Mouse (Mus musculus) hindbrain, embryonic 11.5 days (tissue): ENCODE data around the gene Acvr1b. TPM values are rescaled to one million over a fixed set of nuclear protein-coding genes. Genes with fewer than 3 reads are reported as not detected.

Experiments used
- ATAC-seq: fragments of 200-750 bp; cut with Nextera tagmentation; 2 replicates; pipeline ENCODE4 v1.8.0; 2017; ENCODE audit warnings: mild to moderate bottlenecking, moderate TSS enrichment, moderate library complexity; ENCODE audit not compliant: low FRiP score
- DNase-seq: peaks from one replicate; pipeline ENCODE4 v3.0.0-alpha.2; 2015; ENCODE audit warnings: low spot score
- H3K27ac ChIP-seq: fragments of 300-500 bp; sonication (generic); 2 replicates; pipeline ENCODE4 v1.5.1; 2014; ENCODE audit warnings: mild to moderate bottlenecking, low read depth, low read length
- H3K27me3 ChIP-seq: fragments of 300-500 bp; sonication (generic); 2 replicates; pipeline ENCODE4 v1.6.1; 2014; ENCODE audit warnings: mild to moderate bottlenecking, low read length, moderate library complexity, mixed read lengths; ENCODE audit not compliant: control insufficient read depth, insufficient read depth
- H3K36me3 ChIP-seq: fragments of 300-500 bp; sonication (generic); 2 replicates; pipeline ENCODE4 v1.6.1; 2014; ENCODE audit warnings: mild to moderate bottlenecking, low read length, moderate library complexity, mixed read lengths; ENCODE audit not compliant: control insufficient read depth, insufficient read depth
- H3K4me1 ChIP-seq: fragments of 300-500 bp; sonication (generic); replicated peaks from 2 replicates; pipeline ENCODE4 v1.6.1; 2014; ENCODE audit warnings: low read length, mixed read lengths; ENCODE audit not compliant: control insufficient read depth, insufficient read depth
- H3K4me2 ChIP-seq: fragments of 300-500 bp; sonication (generic); replicated peaks from 2 replicates; pipeline ENCODE4 v1.6.1; 2014; ENCODE audit warnings: mild to moderate bottlenecking, low read depth, low read length
- H3K4me3 ChIP-seq: fragments of 300-500 bp; sonication (generic); 2 replicates; pipeline ENCODE4 v1.5.1; 2014; ENCODE audit warnings: low read depth, low read length
- H3K9ac ChIP-seq: fragments of 300-500 bp; sonication (generic); 2 replicates; pipeline ENCODE4 v1.6.1; 2014; ENCODE audit warnings: low read depth, low read length
- H3K9me3 ChIP-seq: fragments of 300-500 bp; sonication (generic); 2 replicates; pipeline ENCODE4 v1.6.1; 2016; ENCODE audit warnings: low read length; ENCODE audit not compliant: control insufficient read depth
- WGBS: fragments of 180-500 bp; shearing (Covaris S2); extraction: QIAGEN DNeasy Blood & Tissue Kit; methylation state at CpG from one replicate; pipeline ENCODE4 v1.1.7; 2014; 5-methylcytosine and 5-hydroxymethylcytosine counted together
- polyA plus RNA-seq: library from polyadenylated mRNA; unstranded; fragments of >200 nt; fragmentation: Nextera tagmentation; extraction: Ambion mirVana; gene quantifications from 2 replicates; pipeline ENCODE4 v1.2.1, GENCODE M21; 2014

The Acvr1b gene
- polyA plus RNA-seq, 1 experiment from 2014 or later, result 16.2 TPM

- Histone ChIP-seq H3K27ac (no peak overlapping the region), H3K36me3 (no peaks in the 10 kb centered on the region), H3K9ac (no peak overlapping the region), H3K4me2 (no peak overlapping the region), H3K27me3 (no peaks in the 10 kb centered on the region), H3K9me3 (no peaks in the 10 kb centered on the region), H3K4me3 (no peak overlapping the region), H3K4me1 (no peaks in the 10 kb centered on the region)
- DNase-seq, result no peak
- no peak for ATAC-seq
- 81% methylated on average over 7 of the region's 7 CpGs for WGBS
Observed at GRCm38 (mm10) chr15:101154700-101155616, 18.9 kb upstream of the Acvr1b start.

- Histone ChIP-seq H3K27me3 (no peaks in the 10 kb centered on the region), H3K4me1 (peaks cover 3% of the 10 kb centered on the region; the same call in 1 of the 2 replicates), H3K4me3 (no peak overlapping the region), H3K27ac (no peak overlapping the region), H3K9me3 (no peaks in the 10 kb centered on the region), H3K36me3 (no peaks in the 10 kb centered on the region), H3K4me2 (no peak overlapping the region), H3K9ac (no peak overlapping the region)
- WGBS, result 38% methylated on average over 1 of the region's 1 CpGs
- DNase-seq (no peak), ATAC-seq (no peak)
Observed at GRCm38 (mm10) chr15:101160128-101160527, 13.7 kb upstream of the Acvr1b start.

GRCm38 (mm10) chr15:101160591-101160990, 13.3 kb upstream of the Acvr1b start:
- H3K27me3 ChIP-seq, result no peaks in the 10 kb centered on the region
- H3K27ac ChIP-seq, result no peak overlapping the region
- H3K4me3 ChIP-seq, result no peak overlapping the region
- DNase-seq (peak; percentile 58), ATAC-seq (peak; percentile 51)
- H3K4me2 ChIP-seq, result no peak overlapping the region
- H3K9ac ChIP-seq, result no peak overlapping the region
- no peaks in the 10 kb centered on the region for H3K9me3 ChIP-seq
- H3K36me3 ChIP-seq, result no peaks in the 10 kb centered on the region
- WGBS, result 22% methylated on average over 7 of the region's 7 CpGs
- peaks cover 3% of the 10 kb centered on the region; the same call in 1 of the 2 replicates for H3K4me1 ChIP-seq

GRCm38 (mm10) chr15:101161534-101161933, 12.3 kb upstream of the Acvr1b start:
- 87% methylated on average over 7 of the region's 7 CpGs for whole genome bisulfite sequencing
- Histone ChIP-seq H3K9me3 (no peaks in the 10 kb centered on the region), H3K4me3 (no peak overlapping the region), H3K27ac (no peak overlapping the region), H3K27me3 (no peaks in the 10 kb centered on the region), H3K4me1 (peaks cover 3% of the 10 kb centered on the region; the same call in 1 of the 2 replicates), H3K4me2 (no peak overlapping the region), H3K36me3 (no peaks in the 10 kb centered on the region), H3K9ac (no peak overlapping the region)
- no peak for DNase-seq
- no peak for ATAC-seq

GRCm38 (mm10) chr15:101163056-101163458, 10.8 kb upstream of the Acvr1b start:
- Histone ChIP-seq H3K9me3 (no peaks in the 10 kb centered on the region), H3K4me2 (no peak overlapping the region), H3K36me3 (no peaks in the 10 kb centered on the region), H3K9ac (no peak overlapping the region), H3K4me1 (peaks cover 3% of the 10 kb centered on the region; the same call in 1 of the 2 replicates), H3K27ac (no peak overlapping the region), H3K27me3 (no peaks in the 10 kb centered on the region), H3K4me3 (no peak overlapping the region)
- ATAC-seq (no peak), DNase-seq (peak; percentile 16)
- 54% methylated on average over 15 of the region's 15 CpGs for WGBS

- Histone ChIP-seq H3K27me3 (no peaks in the 10 kb centered on the region), H3K27ac (no peak overlapping the region), H3K9ac (no peak overlapping the region), H3K4me1 (peaks cover 3% of the 10 kb centered on the region; the same call in 1 of the 2 replicates), H3K9me3 (no peaks in the 10 kb centered on the region), H3K36me3 (no peaks in the 10 kb centered on the region), H3K4me3 (no peak overlapping the region), H3K4me2 (no peak overlapping the region)
- ATAC-seq (no peak), DNase-seq (no peak)
- WGBS, result 64% methylated on average over 5 of the region's 5 CpGs
Observed at GRCm38 (mm10) chr15:101163854-101164253, 10.0 kb upstream of the Acvr1b start.

- no peak overlapping the region for H3K4me3 ChIP-seq
- DNase-seq (no peak), ATAC-seq (no peak)
- no peaks in the 10 kb centered on the region for H3K36me3 ChIP-seq
- WGBS, result 72% methylated on average over 5 of the region's 5 CpGs
- no peak overlapping the region for H3K9ac ChIP-seq
- no peaks in the 10 kb centered on the region for H3K9me3 ChIP-seq
- no peak overlapping the region for H3K27ac ChIP-seq
- H3K4me1 ChIP-seq, result peaks cover 3% of the 10 kb centered on the region; the same call in 1 of the 2 replicates
- H3K27me3 ChIP-seq, result no peaks in the 10 kb centered on the region
- H3K4me2 ChIP-seq, result no peak overlapping the region
Observed at GRCm38 (mm10) chr15:101164291-101164690, 9.6 kb upstream of the Acvr1b start.

GRCm38 (mm10) chr15:101165658-101166437, 8.0 kb upstream of the Acvr1b start:
- Histone ChIP-seq H3K4me2 (no peak overlapping the region), H3K9me3 (no peaks in the 10 kb centered on the region), H3K4me1 (no peaks in the 10 kb centered on the region; the same call in 1 of the 2 replicates), H3K4me3 (no peak overlapping the region), H3K27me3 (no peaks in the 10 kb centered on the region), H3K9ac (no peak overlapping the region), H3K27ac (no peak overlapping the region), H3K36me3 (no peaks in the 10 kb centered on the region)
- no peak for DNase-seq
- no peak for ATAC-seq
- WGBS, result 74% methylated on average over 16 of the region's 16 CpGs
